Mouse (Mus musculus): Measurements from ENCODE around the gene Fam114a1. TPM values are rescaled to one million over a fixed set of nuclear protein-coding genes. Genes with fewer than 3 reads are reported as not detected.

The Fam114a1 gene
- polyA plus RNA-seq, 2 experiments: 7.1 to 8.5 TPM

GRCm38 (mm10) chr5:64963735-64964134 is 6.1 kb upstream of the Fam114a1 start:
- Histone ChIP-seq H3K9ac (replicated peaks) (no peak overlapping the region), H3K4me2 (ENCODE audit: low read depth) (no peak overlapping the region), H3K9me3 (ENCODE audit: control insufficient read depth, low read length) (no peaks in the 10 kb centered on the region), H3K4me1 (replicated peaks; ENCODE audit: control insufficient read depth in 2 of 2, insufficient read depth in 2 of 2, low read length in 1 of 2) (peaks cover 0 to 6% of the 10 kb centered on the region in 2 experiments; a peak in 2 of 4 replicates), H3K27me3 (ENCODE audit: control insufficient read depth, insufficient read depth, low read length) (no peaks in the 10 kb centered on the region), H3K36me3 (replicated peaks; ENCODE audit: control insufficient read depth, insufficient read depth, low read depth) (no peaks in the 10 kb centered on the region), H3K4me3 (ENCODE audit: insufficient read depth in 1 of 2, low read depth in 2 of 2, low read length in 2 of 2) (no peak overlapping the region), H3K27ac (no peak overlapping the region)
- WGBS (ENCODE audit: insufficient replicate concordance): 51% methylated on average over 3 of the region's 3 CpGs
- DNase-seq (ENCODE audit: low read depth in 3 of 3, low spot score in 3 of 3): no peak
- TF ChIP-seq CTCF (IDR thresholded peaks at IDR 0.05; ENCODE audit: low read depth) (no peak), EP300 (IDR thresholded peaks at IDR 0.05; ENCODE audit: low read depth) (no peak)
- no peak for ATAC-seq (ENCODE audit: insufficient read depth)

- Histone ChIP-seq H3K9me3 (ENCODE audit: control insufficient read depth, low read length) (no peaks in the 10 kb centered on the region), H3K27ac (no peak overlapping the region), H3K4me1 (replicated peaks; ENCODE audit: control insufficient read depth in 2 of 2, insufficient read depth in 2 of 2, low read length in 1 of 2) (no peaks in the 10 kb centered on the region), H3K9ac (replicated peaks) (peak overlapping the region; percentile 39), H3K36me3 (replicated peaks; ENCODE audit: control insufficient read depth, insufficient read depth, low read depth) (no peaks in the 10 kb centered on the region), H3K4me2 (ENCODE audit: low read depth) (peak overlapping the region; percentile 68), H3K4me3 (ENCODE audit: insufficient read depth in 1 of 2, low read depth in 2 of 2, low read length in 2 of 2) (peak overlapping the region; percentile 57 to 76), H3K27me3 (ENCODE audit: control insufficient read depth, insufficient read depth, low read length) (peaks cover 4% of the 10 kb centered on the region; the same call in 1 of the 2 replicates)
- ATAC-seq (ENCODE audit: insufficient read depth) (peak; percentile 61), DNase-seq (ENCODE audit: low read depth in 3 of 3, low spot score in 3 of 3) (peak in 1 of 3 experiments; percentile 16)
- 4% methylated on average over 14 of the region's 14 CpGs for WGBS (ENCODE audit: insufficient replicate concordance)
- no peak for TF ChIP-seq CTCF (IDR thresholded peaks at IDR 0.05; ENCODE audit: low read depth)
- no peak for TF ChIP-seq EP300 (IDR thresholded peaks at IDR 0.05; ENCODE audit: low read depth)
These were observed 660 bp upstream of the Fam114a1 start for GRCm38 (mm10) chr5:64968961-64969860.

GRCm38 (mm10) chr5:64975121-64975520 is 5.2 kb downstream of the Fam114a1 start:
- Histone ChIP-seq H3K9ac (replicated peaks) (no peak overlapping the region), H3K4me2 (ENCODE audit: low read depth) (no peak overlapping the region), H3K9me3 (ENCODE audit: control insufficient read depth, low read length) (no peaks in the 10 kb centered on the region), H3K4me3 (ENCODE audit: insufficient read depth in 1 of 2, low read depth in 2 of 2, low read length in 2 of 2) (no peak overlapping the region), H3K4me1 (replicated peaks; ENCODE audit: control insufficient read depth in 2 of 2, insufficient read depth in 2 of 2, low read length in 1 of 2) (0 out of 4 replicates have a peak, but pooled peaks cover 0 to 3% of the 10 kb centered on the region in 2 experiments), H3K27me3 (ENCODE audit: control insufficient read depth, insufficient read depth, low read length) (peaks cover 3% of the 10 kb centered on the region; the same call in 1 of the 2 replicates), H3K27ac (no peak overlapping the region), H3K36me3 (replicated peaks; ENCODE audit: control insufficient read depth, insufficient read depth, low read depth) (no peaks in the 10 kb centered on the region)
- ATAC-seq (ENCODE audit: insufficient read depth) (no peak), DNase-seq (ENCODE audit: low read depth in 3 of 3, low spot score in 3 of 3) (no peak)
- no peak for TF ChIP-seq EP300 (IDR thresholded peaks at IDR 0.05; ENCODE audit: low read depth)
- WGBS (ENCODE audit: insufficient replicate concordance): 61% methylated on average over 5 of the region's 5 CpGs

GRCm38 (mm10) chr5:64977128-64977527 is 7.3 kb downstream of the Fam114a1 start:
- Histone ChIP-seq H3K4me3 (ENCODE audit: insufficient read depth in 1 of 2, low read depth in 2 of 2, low read length in 2 of 2) (no peak overlapping the region), H3K4me2 (ENCODE audit: low read depth) (no peak overlapping the region), H3K4me1 (replicated peaks; ENCODE audit: control insufficient read depth in 2 of 2, insufficient read depth in 2 of 2, low read length in 1 of 2) (0 out of 4 replicates have a peak, but pooled peaks cover 0 to 3% of the 10 kb centered on the region in 2 experiments), H3K27ac (no peak overlapping the region), H3K36me3 (replicated peaks; ENCODE audit: control insufficient read depth, insufficient read depth, low read depth) (no peaks in the 10 kb centered on the region), H3K27me3 (ENCODE audit: control insufficient read depth, insufficient read depth, low read length) (no peaks in the 10 kb centered on the region), H3K9me3 (ENCODE audit: control insufficient read depth, low read length) (no peaks in the 10 kb centered on the region), H3K9ac (replicated peaks) (no peak overlapping the region)
- 57% methylated on average over 8 of the region's 8 CpGs for WGBS (ENCODE audit: insufficient replicate concordance)
- no peak for DNase-seq (ENCODE audit: low read depth in 3 of 3, low spot score in 3 of 3)
- ATAC-seq (ENCODE audit: insufficient read depth): no peak
- TF ChIP-seq CTCF (IDR thresholded peaks at IDR 0.05; ENCODE audit: low read depth): no peak
- no peak for TF ChIP-seq EP300 (IDR thresholded peaks at IDR 0.05; ENCODE audit: low read depth)

GRCm38 (mm10) chr5:64985971-64986370 is 16.1 kb downstream of the Fam114a1 start:
- 31% methylated on average over 7 of the region's 7 CpGs for WGBS (ENCODE audit: insufficient replicate concordance)
- no peak overlapping the region for H3K27ac ChIP-seq
- no peak overlapping the region for H3K4me3 ChIP-seq (ENCODE audit: insufficient read depth in 1 of 2, low read depth in 2 of 2, low read length in 2 of 2)
- no peaks in the 10 kb centered on the region for H3K4me1 ChIP-seq (replicated peaks; ENCODE audit: control insufficient read depth in 2 of 2, insufficient read depth in 2 of 2, low read length in 1 of 2)
- no peak for DNase-seq (ENCODE audit: low read depth in 3 of 3, low spot score in 3 of 3)
- H3K27me3 ChIP-seq (ENCODE audit: control insufficient read depth, insufficient read depth, low read length): no peaks in the 10 kb centered on the region
- no peak for ATAC-seq (ENCODE audit: insufficient read depth)
- TF ChIP-seq EP300 (IDR thresholded peaks at IDR 0.05; ENCODE audit: low read depth) (no peak), CTCF (IDR thresholded peaks at IDR 0.05; ENCODE audit: low read depth) (no peak)
- H3K4me2 ChIP-seq (ENCODE audit: low read depth): no peak overlapping the region
- no peaks in the 10 kb centered on the region for H3K36me3 ChIP-seq (replicated peaks; ENCODE audit: control insufficient read depth, insufficient read depth, low read depth)
- no peak overlapping the region for H3K9ac ChIP-seq (replicated peaks)
- H3K9me3 ChIP-seq (ENCODE audit: control insufficient read depth, low read length): no peaks in the 10 kb centered on the region

All from liver, embryonic 14.5 days (tissue).